Mouse (Mus musculus) neural tube, embryonic 11.5 days (tissue): ENCODE data around the gene Sppl3. TPM values are rescaled to one million over a fixed set of nuclear protein-coding genes. Genes with fewer than 3 reads are reported as not detected.
A peak's percentile ranks its signal among the peaks of the same experiment; 100 is the strongest.
"Not testable (repeated sequence)": the region's sequence is repeated elsewhere in the genome, so short reads cannot be mapped to it uniquely, and the experiment has no call there.

Experiments used
- ATAC-seq: fragments of 200-750 bp; cut with Nextera tagmentation; 2 replicates; pipeline ENCODE4 v1.8.0; 2017; ENCODE audit warnings: moderate number of reproducible peaks, mild to moderate bottlenecking, moderate TSS enrichment, moderate library complexity; ENCODE audit not compliant: insufficient read depth, low FRiP score, low TSS enrichment
- DNase-seq: peaks from one replicate; pipeline ENCODE4 v3.0.0-alpha.2; 2015; ENCODE audit warnings: low spot score
- H3K27ac ChIP-seq: fragments of 300-500 bp; sonication (generic); 2 replicates; pipeline ENCODE4 v1.5.1; 2014; ENCODE audit warnings: low read depth, mild to moderate bottlenecking, low read length
- H3K27me3 ChIP-seq: fragments of 300-500 bp; sonication (generic); 2 replicates; pipeline ENCODE4 v1.6.1; 2014; ENCODE audit warnings: mild to moderate bottlenecking, low read length, mixed read lengths; ENCODE audit not compliant: control insufficient read depth, insufficient read depth
- H3K36me3 ChIP-seq: fragments of 300-500 bp; sonication (generic); 2 replicates; pipeline ENCODE4 v1.6.1; 2014; ENCODE audit warnings: mild to moderate bottlenecking, low read length, moderate library complexity, mixed read lengths; ENCODE audit not compliant: control insufficient read depth, insufficient read depth
- H3K4me1 ChIP-seq: fragments of 300-500 bp; sonication (generic); 2 replicates; pipeline ENCODE4 v1.6.1; 2014; ENCODE audit warnings: low read length, mixed read lengths; ENCODE audit not compliant: control insufficient read depth, insufficient read depth
- H3K4me2 ChIP-seq: fragments of 300-500 bp; sonication (generic); 2 replicates; pipeline ENCODE4 v1.6.1; 2014; ENCODE audit warnings: low read depth, mild to moderate bottlenecking, moderate library complexity
- H3K4me3 ChIP-seq: fragments of 300-500 bp; sonication (generic); 2 replicates; pipeline ENCODE4 v1.5.1; 2014; ENCODE audit warnings: low read depth, low read length
- H3K9ac ChIP-seq: fragments of 300-500 bp; sonication (generic); 2 replicates; pipeline ENCODE4 v1.6.1; 2014; ENCODE audit warnings: mild to moderate bottlenecking, low read length
- H3K9me3 ChIP-seq: fragments of 300-500 bp; sonication (generic); 2 replicates; pipeline ENCODE4 v1.6.1; 2016; ENCODE audit warnings: low read length; ENCODE audit not compliant: control insufficient read depth
- WGBS: fragments of 180-500 bp; shearing (Covaris S2); extraction: QIAGEN DNeasy Blood & Tissue Kit; methylation state at CpG from one replicate; pipeline ENCODE4 v1.1.7; 2014; 5-methylcytosine and 5-hydroxymethylcytosine counted together
- polyA plus RNA-seq: library from polyadenylated mRNA; unstranded; fragments of >200 nt; fragmentation: Nextera tagmentation; extraction: Ambion mirVana; gene quantifications from 2 replicates; pipeline ENCODE4 v1.2.1, GENCODE M21; 2014

Sppl3 gene
- polyA plus RNA-seq, 1 experiment from 2014 or later, result 45.1 TPM

DNA sequence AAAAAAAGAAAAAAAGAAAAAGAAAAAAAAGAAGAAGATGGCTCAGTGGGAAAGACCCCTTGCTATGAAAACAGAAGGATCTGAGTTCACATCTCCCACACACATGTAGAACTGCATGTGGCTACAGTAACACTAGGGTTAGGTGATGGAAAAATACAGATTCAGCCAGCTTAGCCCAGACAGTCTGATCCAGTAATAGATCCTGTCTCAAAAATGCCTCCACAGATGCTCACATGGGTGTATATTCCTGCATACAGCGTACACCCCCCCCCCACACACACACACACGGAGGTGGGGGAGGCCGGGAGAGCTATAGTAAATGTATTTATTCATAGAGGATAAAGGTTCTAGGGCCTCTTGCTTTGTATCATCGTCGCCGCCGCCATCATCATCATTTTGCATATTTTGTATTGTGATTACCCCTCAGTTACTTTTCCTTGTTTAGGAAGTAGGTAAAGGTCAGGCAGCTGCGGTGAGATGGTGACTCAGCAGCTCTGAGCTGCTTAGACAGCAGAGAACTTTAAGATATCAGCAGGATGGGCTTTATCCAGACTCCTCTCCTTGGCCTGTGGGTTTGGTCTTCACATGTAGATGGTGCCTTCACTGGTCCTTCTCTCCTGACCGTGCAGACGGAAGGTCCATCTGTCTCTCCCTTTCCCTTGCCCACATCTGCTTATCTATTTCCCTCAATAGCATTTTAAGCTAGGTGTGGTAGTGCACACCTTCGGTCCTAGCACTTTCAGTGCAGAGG lies 57.9 kb downstream of the Sppl3 start:
- Histone ChIP-seq H3K4me1 (peaks cover 3% of the 10 kb centered on the region; the same call in 1 of the 2 replicates), H3K4me3 (no peak overlapping the region), H3K4me2 (no peak overlapping the region), H3K9me3 (no peaks in the 10 kb centered on the region), H3K36me3 (no peaks in the 10 kb centered on the region), H3K27ac (no peak overlapping the region), H3K9ac (no peak overlapping the region), H3K27me3 (no peaks in the 10 kb centered on the region)
- ATAC-seq, result no peak
- WGBS, result 89% methylated on average over 11 of the region's 11 CpGs
- no peak for DNase-seq

DNA sequence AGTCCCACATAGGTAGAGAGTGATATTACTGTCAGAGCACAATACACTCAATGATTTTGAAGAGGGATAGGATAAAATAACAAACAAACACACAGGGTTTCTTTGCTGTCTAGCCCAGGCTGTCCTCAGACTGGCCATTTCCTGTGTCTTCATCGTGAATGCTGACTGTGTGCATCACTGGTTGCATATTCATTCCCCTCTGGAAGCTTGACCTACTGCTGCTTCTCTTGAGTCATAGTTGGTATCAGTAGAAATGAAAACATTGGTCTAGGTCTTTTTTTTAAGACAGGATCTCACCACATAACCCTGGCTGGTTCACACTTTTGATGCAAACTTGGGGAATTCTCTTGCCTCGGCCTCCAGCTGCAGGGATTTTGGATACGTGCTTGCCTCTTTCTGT lies 58.7 kb downstream of the Sppl3 start:
- 90% methylated on average over 3 of the region's 3 CpGs for WGBS
- Histone ChIP-seq H3K4me2 (no peak overlapping the region), H3K4me3 (no peak overlapping the region), H3K27ac (no peak overlapping the region), H3K9ac (no peak overlapping the region), H3K9me3 (no peaks in the 10 kb centered on the region), H3K4me1 (peaks cover 3% of the 10 kb centered on the region; the same call in 1 of the 2 replicates), H3K27me3 (no peaks in the 10 kb centered on the region), H3K36me3 (no peaks in the 10 kb centered on the region)
- ATAC-seq, result no peak
- no peak for DNase-seq

DNA sequence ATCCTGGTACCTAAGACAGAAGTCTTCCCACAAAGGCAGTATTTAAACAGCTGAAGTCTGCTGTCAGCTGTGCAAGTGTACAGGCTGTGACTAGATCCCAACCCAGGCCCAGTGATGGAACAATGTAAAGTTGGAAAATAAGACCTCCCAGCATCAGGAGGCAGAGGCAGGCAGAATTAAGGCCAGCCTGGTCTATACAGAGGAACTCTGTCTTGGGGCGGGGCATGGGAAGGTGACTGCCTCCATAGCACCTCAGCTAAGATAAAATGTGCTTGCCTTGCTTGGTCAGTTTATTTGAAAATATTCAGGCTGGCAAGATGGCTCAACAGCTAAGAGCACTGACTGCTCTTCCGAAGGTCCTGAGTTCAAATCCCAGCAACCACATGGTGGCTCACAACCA lies 59.5 kb downstream of the Sppl3 start:
- ATAC-seq, result no peak
- no peaks in the 10 kb centered on the region for H3K9me3 ChIP-seq
- H3K27me3 ChIP-seq, result no peaks in the 10 kb centered on the region
- no peak overlapping the region for H3K4me2 ChIP-seq
- peaks cover 3% of the 10 kb centered on the region; the same call in 1 of the 2 replicates for H3K4me1 ChIP-seq
- H3K36me3 ChIP-seq, result no peaks in the 10 kb centered on the region
- WGBS, result 97% methylated on average over 2 of the region's 2 CpGs
- H3K27ac ChIP-seq, result no peak overlapping the region
- no peak overlapping the region for H3K9ac ChIP-seq
- no peak for DNase-seq
- no peak overlapping the region for H3K4me3 ChIP-seq

DNA sequence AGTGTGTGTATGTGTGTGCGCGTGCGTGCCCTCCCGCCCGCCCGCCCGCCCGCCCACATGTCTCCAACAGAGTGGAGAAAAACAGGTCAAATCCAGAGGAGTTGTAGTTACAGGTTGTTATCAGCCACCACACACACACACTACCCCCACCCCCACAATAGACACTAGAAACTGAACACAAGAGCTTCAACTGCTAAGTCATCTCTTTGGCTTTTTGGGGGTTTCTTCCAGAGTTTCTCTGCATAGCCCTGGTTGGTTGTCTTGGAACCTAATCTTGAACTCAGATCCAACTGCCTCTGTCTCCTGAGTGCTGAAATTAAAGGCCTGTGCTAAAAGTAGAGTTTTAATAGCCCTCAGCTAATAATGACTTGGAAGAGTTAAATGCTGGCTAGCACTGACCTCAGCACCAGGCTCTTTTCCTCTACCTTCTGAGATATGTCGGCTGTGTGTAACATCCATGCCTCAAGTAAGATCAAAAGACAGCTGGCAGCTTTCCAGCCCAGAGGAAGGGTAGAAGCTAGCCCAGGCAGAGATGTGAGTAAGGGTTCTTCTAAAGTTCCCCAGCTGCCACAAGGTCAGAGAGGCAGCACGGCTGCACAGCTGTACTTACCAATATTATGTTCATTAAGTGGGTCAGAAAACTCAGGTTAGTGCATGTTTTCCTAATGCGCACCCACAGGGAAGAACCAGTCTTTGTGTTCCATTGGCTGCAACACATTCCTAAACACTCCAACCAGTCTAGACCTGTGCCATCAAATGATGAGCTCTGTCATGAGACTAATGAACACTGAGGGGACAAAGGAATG lies 60.4 kb downstream of the Sppl3 start:
- 89% methylated on average over 11 of the region's 11 CpGs for WGBS
- H3K4me2 ChIP-seq, result no peak overlapping the region
- no peaks in the 10 kb centered on the region for H3K27me3 ChIP-seq

DNA sequence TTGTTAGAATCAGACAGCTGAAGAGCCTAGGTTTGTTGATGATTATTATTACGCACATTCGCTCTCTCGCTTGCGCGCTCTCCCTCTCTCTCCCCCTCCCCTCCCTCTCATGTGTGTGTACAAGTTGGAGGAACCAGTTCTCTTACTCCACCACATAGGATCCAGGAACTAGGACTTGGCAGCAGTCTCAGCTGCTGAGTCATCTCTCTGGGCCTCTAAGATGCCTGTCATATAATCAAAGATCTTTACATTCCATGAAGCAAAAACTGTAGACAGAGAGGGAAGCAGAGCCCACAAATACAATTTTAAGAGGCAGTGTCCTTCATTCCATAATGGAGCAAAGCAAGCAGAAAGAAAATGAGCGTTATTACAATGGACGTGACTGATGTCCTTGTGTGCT lies 61.2 kb downstream of the Sppl3 start:
- Histone ChIP-seq H3K9ac (no peak overlapping the region), H3K27me3 (no peaks in the 10 kb centered on the region), H3K4me2 (no peak overlapping the region), H3K4me1 (peaks cover 3% of the 10 kb centered on the region; the same call in 1 of the 2 replicates), H3K9me3 (no peaks in the 10 kb centered on the region), H3K4me3 (no peak overlapping the region), H3K36me3 (no peaks in the 10 kb centered on the region), H3K27ac (no peak overlapping the region)
- ATAC-seq (no peak), DNase-seq (no peak)
- 91% methylated on average over 7 of the region's 7 CpGs for WGBS

More for the DNA sequence above, 60.4 kb downstream of the Sppl3 start:
- Histone ChIP-seq H3K4me3 (no peak overlapping the region), H3K36me3 (no peaks in the 10 kb centered on the region), H3K27ac (no peak overlapping the region), H3K9me3 (no peaks in the 10 kb centered on the region), H3K4me1 (peaks cover 3% of the 10 kb centered on the region; the same call in 1 of the 2 replicates), H3K9ac (no peak overlapping the region)
- ATAC-seq, result no peak
- no peak for DNase-seq

DNA sequence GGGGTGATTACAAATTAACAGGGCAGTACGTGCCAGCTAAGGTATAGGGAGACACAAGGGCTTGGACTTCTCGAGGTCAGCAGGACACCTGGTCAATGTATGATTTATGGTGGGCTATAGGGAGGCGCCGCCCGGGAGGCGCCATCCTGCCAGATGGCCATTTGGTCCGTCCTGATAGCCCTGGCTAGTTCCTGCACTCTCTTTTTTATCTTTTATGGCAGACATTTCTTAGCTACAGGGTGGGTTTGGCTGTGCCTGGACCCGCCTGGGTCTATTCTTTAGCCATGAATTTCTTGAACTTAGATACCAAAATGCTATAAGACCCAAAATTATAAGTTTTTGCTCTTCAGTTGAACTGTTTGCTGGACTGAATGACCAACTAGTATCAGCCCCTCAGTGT lies 62.4 kb downstream of the Sppl3 start:
- H3K9me3 ChIP-seq, H3K27me3 ChIP-seq, H3K4me3 ChIP-seq, H3K4me2 ChIP-seq, H3K27ac ChIP-seq, ATAC-seq, H3K36me3 ChIP-seq, H3K4me1 ChIP-seq, DNase-seq, H3K9ac ChIP-seq: not testable (repeated sequence)
- 16% methylated on average over 8 of the region's 8 CpGs for WGBS

DNA sequence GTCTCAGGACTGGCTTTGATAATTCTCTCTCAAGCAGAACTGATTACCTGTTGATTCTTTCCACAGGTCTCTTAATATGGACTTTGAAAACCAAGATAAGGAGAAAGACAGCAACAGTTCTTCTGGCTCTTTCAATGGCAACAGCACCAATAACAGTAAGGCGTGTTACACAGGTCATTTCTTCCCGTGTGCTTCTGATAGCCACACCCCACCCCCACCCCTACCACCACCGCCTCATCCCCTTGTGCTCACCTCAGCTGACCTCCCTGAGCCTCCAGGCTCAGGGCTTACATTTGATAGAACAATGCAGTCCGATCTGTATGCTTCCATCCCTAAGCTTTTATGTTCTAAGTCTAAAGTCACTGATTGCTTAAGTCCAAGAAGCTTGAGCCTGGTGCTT lies 63.8 kb downstream of the Sppl3 start:
- H3K9me3 ChIP-seq, result no peaks in the 10 kb centered on the region
- no peak overlapping the region for H3K9ac ChIP-seq
- no peak overlapping the region for H3K4me3 ChIP-seq
- ATAC-seq (no peak), DNase-seq (no peak)
- peaks cover 3% of the 10 kb centered on the region; the same call in 1 of the 2 replicates for H3K4me1 ChIP-seq
- H3K27me3 ChIP-seq, result no peaks in the 10 kb centered on the region
- no peak overlapping the region for H3K27ac ChIP-seq
- H3K4me2 ChIP-seq, result no peak overlapping the region
- no peaks in the 10 kb centered on the region for H3K36me3 ChIP-seq
- WGBS, result 88% methylated on average over 4 of the region's 4 CpGs

DNA sequence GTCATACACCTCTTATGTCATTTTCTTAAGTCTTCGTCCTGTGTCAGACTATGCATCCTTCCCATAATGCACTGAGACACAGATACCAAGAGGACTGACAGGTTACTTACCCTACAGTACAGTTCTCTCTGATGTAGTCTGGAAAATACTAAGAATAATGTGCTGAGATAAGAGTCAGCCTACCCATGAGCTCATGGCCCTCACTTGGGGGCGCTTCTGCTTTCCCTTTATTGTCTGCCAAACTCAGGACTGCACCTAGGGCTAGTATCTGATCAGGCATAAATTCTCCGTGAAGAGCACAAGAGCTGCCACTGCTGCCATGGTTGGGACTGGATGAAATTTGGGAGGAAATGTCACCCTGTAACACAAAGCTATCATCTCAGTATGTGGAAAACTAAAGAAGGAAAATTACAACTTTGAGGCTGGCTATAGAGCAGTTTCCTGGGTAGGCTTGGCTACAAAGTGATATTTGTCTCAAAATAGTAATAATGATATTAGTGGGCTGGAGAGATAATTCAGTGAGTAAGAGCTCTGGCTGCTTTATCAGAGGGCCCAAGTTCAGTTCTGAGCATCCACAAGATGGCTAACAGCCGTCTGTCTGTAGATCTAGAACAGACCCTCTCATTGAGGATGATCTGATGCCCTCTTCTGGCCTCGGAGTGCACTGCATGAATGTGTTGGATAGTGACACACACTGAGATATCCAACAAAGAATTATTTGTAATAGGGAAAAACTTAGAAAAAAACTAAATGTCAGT lies 65.4 kb downstream of the Sppl3 start:
- ATAC-seq, result no peak
- 58% methylated on average over 5 of the region's 5 CpGs for WGBS

More for the DNA sequence above, 65.4 kb downstream of the Sppl3 start:
- no peak overlapping the region for H3K4me3 ChIP-seq
- H3K4me1 ChIP-seq, result peaks cover 3% of the 10 kb centered on the region; the same call in 1 of the 2 replicates
- H3K27me3 ChIP-seq, result no peaks in the 10 kb centered on the region
- H3K9me3 ChIP-seq, result no peaks in the 10 kb centered on the region
- no peak overlapping the region for H3K9ac ChIP-seq
- no peaks in the 10 kb centered on the region for H3K36me3 ChIP-seq
- no peak overlapping the region for H3K4me2 ChIP-seq
- DNase-seq, result peak; percentile 57
- H3K27ac ChIP-seq, result no peak overlapping the region
